18 mouse cellular contexts compared by ENCODE assay signal in the genomic region with DNA sequence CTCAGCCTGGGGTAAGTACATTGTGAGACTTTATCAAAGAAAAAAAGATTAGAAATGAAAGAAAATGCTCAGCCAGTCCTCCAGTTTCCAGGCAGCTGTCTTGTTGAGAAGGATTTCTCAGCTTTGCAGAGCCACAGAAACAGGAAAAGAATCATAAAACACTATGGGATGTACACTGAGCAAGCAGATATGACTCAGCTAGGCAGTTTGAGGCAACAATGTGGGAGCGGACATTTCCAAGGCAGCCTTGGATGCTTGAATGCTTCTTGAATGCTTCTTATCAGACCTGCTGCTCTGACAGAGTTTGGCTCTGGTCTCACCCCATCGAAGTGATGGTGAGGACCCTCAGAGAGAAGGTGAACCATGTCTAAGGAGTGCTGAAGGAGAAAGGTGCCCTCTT. TPM values are rescaled to one million over a fixed set of nuclear protein-coding genes. Genes with fewer than 3 reads are reported as not detected.
DNase-seq lines count a peak whose midpoint lies in the region; ATAC-seq and TF ChIP-seq lines count a peak whose summit lies in the region.
"Had no signal": no experiment of that assay in that cellular context is flagged by ENCODE, and none has a peak within 500 bp of the region (broad histone marks: within the 10 kb centered on the region; RNA-seq: fewer than 3 reads in every experiment).

No protein-coding gene starts in this region.

- H3K27me3 ChIP-seq in kidney, embryonic 16.5 days (ENCODE audit: insufficient read depth, low read length) = no peaks in the 10 kb centered on the region
- H3K27me3 ChIP-seq in megakaryocyte, embryonic 14.5 days (replicated peaks) = no peaks in the 10 kb centered on the region
- no peaks in the 10 kb centered on the region for H3K27me3 ChIP-seq in myocyte (ENCODE audit: control insufficient read depth, insufficient read depth, insufficient read length)
- H3K27me3 ChIP-seq: hindbrain, embryonic 15.5 days; liver, embryonic 15.5 days; neural tube, embryonic 13.5 days had no signal

- H3K9ac ChIP-seq in kidney, embryonic 16.5 days (replicated peaks; ENCODE audit: low read length) = no peak overlapping the region
- H3K9ac ChIP-seq: hindbrain, embryonic 15.5 days; liver, embryonic 15.5 days; neural tube, embryonic 13.5 days had no signal

- no peak for ATAC-seq in kidney, embryonic 16.5 days (ENCODE audit: low FRiP score, low TSS enrichment)
- ATAC-seq in megakaryocyte, adult 5-6 weeks (ENCODE audit: poor library complexity, severe bottlenecking) = no peak
- ATAC-seq: forebrain, embryonic 16.5 days had no signal

- H3ac ChIP-seq in myocyte (ENCODE audit: control insufficient read depth, insufficient read length) = no peak overlapping the region

- H3K36me3 ChIP-seq in kidney, embryonic 16.5 days (ENCODE audit: insufficient read depth, low read length) = no peaks in the 10 kb centered on the region
- H3K36me3 ChIP-seq in megakaryocyte, embryonic 14.5 days (replicated peaks; ENCODE audit: low read length) = peaks cover 2% of the 10 kb centered on the region
- no peaks in the 10 kb centered on the region for H3K36me3 ChIP-seq in myocyte (ENCODE audit: control insufficient read depth, insufficient read depth)
- H3K36me3 ChIP-seq: hindbrain, embryonic 15.5 days; liver, embryonic 15.5 days had no signal

- no peaks in the 10 kb centered on the region for H3K9me3 ChIP-seq in kidney, embryonic 16.5 days (ENCODE audit: low read length)
- no peaks in the 10 kb centered on the region for H3K9me3 ChIP-seq in megakaryocyte, embryonic 14.5 days
- H3K9me3 ChIP-seq: hindbrain, embryonic 15.5 days; liver, embryonic 15.5 days; neural tube, embryonic 13.5 days had no signal

- H3K4me1 ChIP-seq in kidney, embryonic 16.5 days (ENCODE audit: insufficient read depth, low read length) = 0 out of 2 replicates have a peak, but pooled peaks cover 3% of the 10 kb centered on the region
- peaks cover 36% of the 10 kb centered on the region for H3K4me1 ChIP-seq in megakaryocyte, embryonic 14.5 days

- H3K4me2 ChIP-seq in kidney, embryonic 16.5 days (replicated peaks; ENCODE audit: low read depth, low read length) = no peak overlapping the region
- peak overlapping the region; percentile 73 for H3K4me2 ChIP-seq in myocyte (ENCODE audit: low read depth)
- H3K4me2 ChIP-seq: hindbrain, embryonic 15.5 days; liver, embryonic 15.5 days; neural tube, embryonic 13.5 days had no signal

- H3K27ac ChIP-seq in kidney, embryonic 16.5 days (ENCODE audit: low read length) = peak overlapping the region; percentile 60; the same call in 1 of the 2 replicates
- H3K27ac ChIP-seq: hindbrain, embryonic 15.5 days; liver, embryonic 15.5 days; neural tube, embryonic 13.5 days had no signal

- DNase-seq in kidney, postnatal 25 days = no peak
- DNase-seq in brain, adult 2 months (ENCODE audit: low read depth, low spot score) = peak; percentile 78
- no peak for DNase-seq in ovary, postnatal 14 days (ENCODE audit: low spot score)
- DNase-seq: cerebellum, adult 9-10 months; gastrocnemius, postnatal 14 days had no signal

- H3K79me2 ChIP-seq in myocyte (ENCODE audit: control insufficient read depth, insufficient read depth) = peaks cover 54% of the 10 kb centered on the region

- TF ChIP-seq POLR2A in myocyte (IDR thresholded peaks at IDR 0.05; ENCODE audit: insufficient read length, low read depth) = peak; percentile 22

- no peak overlapping the region for H3K4me3 ChIP-seq in kidney, embryonic 16.5 days (ENCODE audit: low read length)
- peak overlapping the region; percentile 75 for H3K4me3 ChIP-seq in megakaryocyte, embryonic 14.5 days (replicated peaks)
- H3K4me3 ChIP-seq in myocyte = no peak overlapping the region
- H3K4me3 ChIP-seq: erythroblast, embryonic 14.5 days; hindbrain, embryonic 15.5 days; liver, embryonic 15.5 days; neural tube, embryonic 13.5 days had no signal

- 58% methylated on average over 2 of the region's 2 CpGs for WGBS in kidney, embryonic 16.5 days

TF ChIP-seq in myocyte, 11 proteins besides CTCF, POLR2A, EP300 and RAD21:
- TF ChIP-seq MYOG (IDR thresholded peaks at IDR 0.05; ENCODE audit: control insufficient read depth in 1 of 3, insufficient read depth in 1 of 3, insufficient read length in 2 of 3, low read depth in 2 of 3) (no peak), SRF (IDR thresholded peaks at IDR 0.05; ENCODE audit: control insufficient read depth, insufficient read length, low read depth) (no peak), CEBPB (IDR thresholded peaks at IDR 0.05; ENCODE audit: insufficient read depth, poor library complexity, severe bottlenecking) (no peak), MAX (IDR thresholded peaks at IDR 0.05; ENCODE audit: low read depth) (no peak), TCF3 (IDR thresholded peaks at IDR 0.05; ENCODE audit: insufficient read length, low read depth) (no peak), MYOD1 (IDR thresholded peaks at IDR 0.05; ENCODE audit: control insufficient read depth in 1 of 3, insufficient read length in 2 of 3, low read depth in 2 of 3) (no peak)
TF ChIP-seq in myocyte: peak in this region for 0.

RNA-seq across cellular contexts. Expression of a gene that starts 3.7 kb away (rescaled TPM):
- polyA plus RNA-seq in kidney, embryonic 16.5 days (2015; fragmentation: Nextera tagmentation; extraction: Ambion mirVana) = 35.6 and 39.2 TPM in 2 replicates
- 10.0 and 20.3 TPM in 2 replicates for polyA plus RNA-seq in megakaryocyte, embryonic 14.5 days (2012; ENCODE audit: insufficient read depth, low replicate concordance)
- 6.4 and 6.8 TPM in 2 replicates for total RNA-seq in megakaryocyte, adult 5-6 weeks (2015)
- total RNA-seq in megakaryocyte, adult 5-6 weeks (2017) = 6.2 and 14.1 TPM in 2 replicates
- polyA plus RNA-seq in myocyte (2012; fragmentation: generic; extraction: Trizol) = 32.6 TPM

RNA-seq across cellular contexts. Expression of a gene that starts 17.4 kb away (rescaled TPM):
- 550 and 556 TPM in 2 replicates for polyA plus RNA-seq in kidney, embryonic 16.5 days (2015; fragmentation: Nextera tagmentation; extraction: Ambion mirVana)
- polyA plus RNA-seq in megakaryocyte, embryonic 14.5 days (2012; ENCODE audit: insufficient read depth, low replicate concordance) = 174 and 185 TPM in 2 replicates
- 34.6 and 38.1 TPM in 2 replicates for total RNA-seq in megakaryocyte, adult 5-6 weeks (2015)
- total RNA-seq in megakaryocyte, adult 5-6 weeks (2017) = 93.1 and 95.7 TPM in 2 replicates
- polyA plus RNA-seq in myocyte (2012; fragmentation: generic; extraction: Trizol) = 224 TPM

RNA-seq across cellular contexts. Expression of a gene that starts 21.9 kb away (rescaled TPM):
- polyA plus RNA-seq in kidney, embryonic 16.5 days (2015; fragmentation: Nextera tagmentation; extraction: Ambion mirVana) = 24.7 and 26.3 TPM in 2 replicates
- not detected in 2 replicates for polyA plus RNA-seq in megakaryocyte, embryonic 14.5 days (2012; ENCODE audit: insufficient read depth, low replicate concordance)
- total RNA-seq in megakaryocyte, adult 5-6 weeks (2015) = not detected in 2 replicates
- 0.15 TPM in 1 of 2 replicates, not detected in the other for total RNA-seq in megakaryocyte, adult 5-6 weeks (2017)
- polyA plus RNA-seq in myocyte (2012; fragmentation: generic; extraction: Trizol) = 1.1 TPM
- polyA plus RNA-seq: erythroblast, embryonic 14.5 days had no signal

RNA-seq across cellular contexts. Expression of a gene that starts 45.7 kb away (rescaled TPM):
- polyA plus RNA-seq in kidney, embryonic 16.5 days (2015; fragmentation: Nextera tagmentation; extraction: Ambion mirVana) = not detected in 2 replicates
- not detected in 2 replicates for polyA plus RNA-seq in megakaryocyte, embryonic 14.5 days (2012; ENCODE audit: insufficient read depth, low replicate concordance)
- not detected in 2 replicates for total RNA-seq in megakaryocyte, adult 5-6 weeks (2015)
- total RNA-seq in megakaryocyte, adult 5-6 weeks (2017) = not detected in 2 replicates
- polyA plus RNA-seq in myocyte (2012; fragmentation: generic; extraction: Trizol) = not detected
- total RNA-seq: gastrocnemius, postnatal 14 days; left cerebral cortex, adult 8-10 months; midbrain, postnatal 0 days had no signal
- polyA plus RNA-seq: erythroblast, embryonic 14.5 days; forebrain, embryonic 16.5 days; heart, embryonic 14.5 days; hindbrain, embryonic 15.5 days; large intestine, adult 2 months; liver, embryonic 15.5 days; midbrain, postnatal 0 days; neural tube, embryonic 13.5 days had no signal

RNA-seq across cellular contexts. Expression of a gene that starts 45.8 kb away (rescaled TPM):
- polyA plus RNA-seq in kidney, embryonic 16.5 days (2015; fragmentation: Nextera tagmentation; extraction: Ambion mirVana) = 0.21 and 0.35 TPM in 2 replicates
- polyA plus RNA-seq in megakaryocyte, embryonic 14.5 days (2012; ENCODE audit: insufficient read depth, low replicate concordance) = 0.18 TPM in 1 of 2 replicates, not detected in the other
- total RNA-seq in megakaryocyte, adult 5-6 weeks (2015) = 0.09 and 0.18 TPM in 2 replicates
- not detected in 2 replicates for total RNA-seq in megakaryocyte, adult 5-6 weeks (2017)
- polyA plus RNA-seq in myocyte (2012; fragmentation: generic; extraction: Trizol) = 0.13 TPM
- total RNA-seq: gastrocnemius, postnatal 14 days had no signal

Comparison
In these comparisons a context has a peak if more than half of its experiments do, and no peak if none do; other contexts are left out.
1. RNA of a gene that starts 21.9 kb away (polyA plus RNA-seq): 24.7 to 26.3 TPM in kidney, embryonic 16.5 days; 1.1 TPM in myocyte (single experiment) and not detected in megakaryocyte, embryonic 14.5 days; every median in the first group is over 10 times any median in the second.